Mouse (Mus musculus) forebrain, embryonic 13.5 days (tissue): ENCODE results near the gene Ubn2. TPM values are rescaled to one million over a fixed set of nuclear protein-coding genes. Genes with fewer than 3 reads are reported as not detected.
"Not testable (repeated sequence)": the region's sequence is repeated elsewhere in the genome, so short reads cannot be mapped to it uniquely, and the experiment has no call there.

Experiments
- ATAC-seq: fragments of 200-750 bp; cut with Nextera tagmentation; 2 replicates; pipeline ENCODE4 v1.8.0; 2017
- H3K27ac ChIP-seq: fragments of 300-500 bp; sonication (generic); 2 replicates; pipeline ENCODE4 v1.5.1; 2015; ENCODE audit warnings: inconsistent platforms, mild to moderate bottlenecking, moderate library complexity
- H3K27me3 ChIP-seq: fragments of 300-500 bp; sonication (generic); 2 replicates; pipeline ENCODE4 v1.6.1; 2015; ENCODE audit warnings: mild to moderate bottlenecking, inconsistent platforms
- H3K36me3 ChIP-seq: fragments of 300-500 bp; sonication (generic); 2 replicates; pipeline ENCODE4 v1.6.1; 2015; ENCODE audit warnings: mild to moderate bottlenecking, inconsistent platforms; ENCODE audit not compliant: poor library complexity, severe bottlenecking
- H3K4me1 ChIP-seq: fragments of 300-500 bp; sonication (generic); 2 replicates; pipeline ENCODE4 v1.6.1; 2015; ENCODE audit warnings: inconsistent platforms
- H3K4me2 ChIP-seq: fragments of 300-500 bp; sonication (generic); 2 replicates; pipeline ENCODE4 v1.6.1; 2015; ENCODE audit warnings: inconsistent platforms, mild to moderate bottlenecking, moderate library complexity
- H3K4me3 ChIP-seq: fragments of 300-500 bp; sonication (generic); 2 replicates; pipeline ENCODE4 v1.5.1; 2015; ENCODE audit warnings: mild to moderate bottlenecking, inconsistent platforms
- H3K9ac ChIP-seq: fragments of 300-500 bp; sonication (generic); 2 replicates; pipeline ENCODE4 v1.6.1; 2015; ENCODE audit warnings: mild to moderate bottlenecking, inconsistent platforms
- H3K9me3 ChIP-seq: fragments of 300-500 bp; sonication (generic); replicated peaks from 2 replicates; pipeline ENCODE4 v1.6.1; 2016; ENCODE audit warnings: inconsistent platforms
- WGBS: fragments of 180-500 bp; shearing (Covaris S2); methylation state at CpG from one replicate; pipeline ENCODE4 v1.1.7; 2015; 5-methylcytosine and 5-hydroxymethylcytosine counted together
- polyA plus RNA-seq: library from polyadenylated mRNA; unstranded; fragments of >200 nt; fragmentation: Nextera tagmentation; extraction: Ambion mirVana; gene quantifications from 2 replicates; pipeline ENCODE4 v1.2.1, GENCODE M21; 2015

Gene Ubn2
- polyA plus RNA-seq, 1 experiment from 2014 or later, result 22.2 TPM

GRCm38 (mm10) chr6:38535788-38536187, 102.0 kb downstream of the Ubn2 start:
- Histone ChIP-seq H3K27ac (no peak overlapping the region), H3K9me3 (no peaks in the 10 kb centered on the region), H3K27me3 (no peaks in the 10 kb centered on the region), H3K36me3 (peaks cover 11% of the 10 kb centered on the region; the same call in 1 of the 2 replicates), H3K4me2 (peak overlapping the region; percentile 61), H3K4me1 (peaks cover 12% of the 10 kb centered on the region), H3K4me3 (peak overlapping the region; percentile 56), H3K9ac (0 out of 2 replicates have a peak overlapping the region, but pooled peaks have one; percentile 77)
- WGBS, result 85% methylated on average over 1 of the region's 1 CpGs
- no peak for ATAC-seq

- ATAC-seq, H3K27me3 ChIP-seq, H3K9me3 ChIP-seq, H3K27ac ChIP-seq, H3K9ac ChIP-seq, H3K4me1 ChIP-seq, H3K4me3 ChIP-seq, H3K4me2 ChIP-seq: not testable (repeated sequence)
- H3K36me3 ChIP-seq, result peaks cover 11% of the 10 kb centered on the region; the same call in 1 of the 2 replicates
- WGBS, result 97% methylated on average over 4 of the region's 5 CpGs
These were observed 110.4 kb downstream of the Ubn2 start for GRCm38 (mm10) chr6:38544141-38544540.

- ATAC-seq, H3K27me3 ChIP-seq, H3K9me3 ChIP-seq, H3K27ac ChIP-seq, H3K4me1 ChIP-seq, H3K4me2 ChIP-seq, H3K36me3 ChIP-seq, H3K4me3 ChIP-seq, H3K9ac ChIP-seq: not testable (repeated sequence)
- 91% methylated on average over 2 of the region's 2 CpGs for WGBS
These were observed 113.3 kb downstream of the Ubn2 start for GRCm38 (mm10) chr6:38547005-38547404.

- Histone ChIP-seq H3K4me3 (no peak overlapping the region), H3K27me3 (no peaks in the 10 kb centered on the region), H3K9ac (no peak overlapping the region), H3K36me3 (no peaks in the 10 kb centered on the region), H3K4me2 (no peak overlapping the region), H3K4me1 (peaks cover 8% of the 10 kb centered on the region), H3K9me3 (no peaks in the 10 kb centered on the region), H3K27ac (no peak overlapping the region)
- ATAC-seq, result no peak
- 88% methylated on average over 1 of the region's 1 CpGs for WGBS
These were observed 114.0 kb downstream of the Ubn2 start for GRCm38 (mm10) chr6:38547707-38548106.

GRCm38 (mm10) chr6:38548595-38548994, 114.8 kb downstream of the Ubn2 start:
- not testable (repeated sequence) for H3K4me2 ChIP-seq, H3K9ac ChIP-seq, ATAC-seq, H3K27ac ChIP-seq, H3K9me3 ChIP-seq, H3K36me3 ChIP-seq, H3K27me3 ChIP-seq, H3K4me3 ChIP-seq
- 92% methylated on average over 7 of the region's 7 CpGs for WGBS
- peaks cover 14% of the 10 kb centered on the region for H3K4me1 ChIP-seq

- H3K27me3 ChIP-seq, ATAC-seq, H3K27ac ChIP-seq, H3K9me3 ChIP-seq, H3K36me3 ChIP-seq: not testable (repeated sequence)
- Histone ChIP-seq H3K4me3 (peak overlapping the region; percentile 70; the same call in 1 of the 2 replicates), H3K4me1 (peaks cover 25% of the 10 kb centered on the region), H3K4me2 (peak overlapping the region; percentile 80), H3K9ac (peak overlapping the region; percentile 89; the same call in 1 of the 2 replicates)
- WGBS, result 73% methylated on average over 6 of the region's 6 CpGs
These were observed 116.1 kb downstream of the Ubn2 start for GRCm38 (mm10) chr6:38549840-38550239.

- Histone ChIP-seq H3K4me3 (peak overlapping the region; percentile 70), H3K27me3 (no peaks in the 10 kb centered on the region), H3K9ac (peak overlapping the region; percentile 89), H3K27ac (peak overlapping the region; percentile 99), H3K36me3 (0 out of 2 replicates have a peak, but pooled peaks cover 4% of the 10 kb centered on the region), H3K4me2 (peak overlapping the region; percentile 80), H3K4me1 (peaks cover 26% of the 10 kb centered on the region), H3K9me3 (no peaks in the 10 kb centered on the region)
- WGBS, result 7% methylated on average over 28 of the region's 28 CpGs
- peak; percentile 28 for ATAC-seq
These were observed 116.7 kb downstream of the Ubn2 start for GRCm38 (mm10) chr6:38550250-38551061.

GRCm38 (mm10) chr6:38551062-38551988, 117.6 kb downstream of the Ubn2 start, which contains the start of gene Luc7l2:
Gene Luc7l2, plus strand, starts transcription at chr6:38551334.
- under 1% methylated on average over 71 of the region's 98 CpGs for WGBS
- ATAC-seq, result peak; percentile 90
- H3K4me1 ChIP-seq, result peaks cover 26% of the 10 kb centered on the region

GRCm38 (mm10) chr6:38551989-38552635, 118.4 kb downstream of the Ubn2 start:
- H3K4me3 ChIP-seq, result peak overlapping the region; percentile 70
- H3K36me3 ChIP-seq, result peaks cover 7% of the 10 kb centered on the region; the same call in 1 of the 2 replicates
- peak overlapping the region; percentile 63 for H3K4me2 ChIP-seq
- H3K4me1 ChIP-seq, result peaks cover 26% of the 10 kb centered on the region
- no peaks in the 10 kb centered on the region for H3K9me3 ChIP-seq
- peak overlapping the region; percentile 99 for H3K27ac ChIP-seq
- H3K9ac ChIP-seq, result peak overlapping the region; percentile 84
- under 1% methylated on average over 25 of the region's 32 CpGs for WGBS
- ATAC-seq, result peak; percentile 96
- no peaks in the 10 kb centered on the region for H3K27me3 ChIP-seq

More at GRCm38 (mm10) chr6:38551062-38551988, 117.6 kb downstream of the Ubn2 start, which contains the start of gene Luc7l2:
- H3K9me3 ChIP-seq, result no peaks in the 10 kb centered on the region
- H3K9ac ChIP-seq, result peak within 1 kb of the TSS; percentile 89
- peaks cover 7% of the 10 kb centered on the region; the same call in 1 of the 2 replicates for H3K36me3 ChIP-seq
- H3K4me3 ChIP-seq, result peak within 1 kb of the TSS; percentile 70
- H3K27me3 ChIP-seq, result no peaks in the 10 kb centered on the region
- H3K27ac ChIP-seq, result peak within 1 kb of the TSS; percentile 99
- peak within 1 kb of the TSS; percentile 80 for H3K4me2 ChIP-seq

GRCm38 (mm10) chr6:38552636-38553000, 118.9 kb downstream of the Ubn2 start:
- Histone ChIP-seq H3K4me2 (peak overlapping the region; percentile 63), H3K4me3 (peak overlapping the region; percentile 70), H3K9me3 (no peaks in the 10 kb centered on the region), H3K4me1 (peaks cover 26% of the 10 kb centered on the region), H3K27ac (no peak overlapping the region), H3K9ac (0 out of 2 replicates have a peak overlapping the region, but pooled peaks have one; percentile 84), H3K36me3 (peaks cover 7% of the 10 kb centered on the region; the same call in 1 of the 2 replicates), H3K27me3 (no peaks in the 10 kb centered on the region)
- ATAC-seq, result no peak
- 27% methylated on average over 5 of the region's 5 CpGs for WGBS
